Mouse (Mus musculus) spleen, embryonic (tissue): ENCODE results near the gene Lxn.

Source experiments
- CTCF ChIA-PET: fragments of 350-600 bp; sonication (Branson Sonifier 250); formaldehyde crosslinking; loops from one replicate; lab custom pipeline; 2022; lab: Charles Lee

Gene Lxn

GRCm38 (mm10) chr3:67463450-67464372 lies at the start of gene Lxn:
TSS of gene Lxn (minus strand) at chr3:67463926.
- CTCF ChIA-PET = interaction anchor here (0.5 kb wide), 1 partner anchor 1533 kb away, joined by 4 read pairs; no protein-coding TSS in a partner anchor

- CTCF ChIA-PET = interaction anchor here (0.6 to 1.5 kb wide), 5 partner anchors 45 to 1530 kb away, joined by 3 to 12 read pairs (median 4); no protein-coding TSS in a partner anchor
Measured at GRCm38 (mm10) chr3:67512807-67513206, 49.1 kb upstream of the Lxn start.

DNA sequence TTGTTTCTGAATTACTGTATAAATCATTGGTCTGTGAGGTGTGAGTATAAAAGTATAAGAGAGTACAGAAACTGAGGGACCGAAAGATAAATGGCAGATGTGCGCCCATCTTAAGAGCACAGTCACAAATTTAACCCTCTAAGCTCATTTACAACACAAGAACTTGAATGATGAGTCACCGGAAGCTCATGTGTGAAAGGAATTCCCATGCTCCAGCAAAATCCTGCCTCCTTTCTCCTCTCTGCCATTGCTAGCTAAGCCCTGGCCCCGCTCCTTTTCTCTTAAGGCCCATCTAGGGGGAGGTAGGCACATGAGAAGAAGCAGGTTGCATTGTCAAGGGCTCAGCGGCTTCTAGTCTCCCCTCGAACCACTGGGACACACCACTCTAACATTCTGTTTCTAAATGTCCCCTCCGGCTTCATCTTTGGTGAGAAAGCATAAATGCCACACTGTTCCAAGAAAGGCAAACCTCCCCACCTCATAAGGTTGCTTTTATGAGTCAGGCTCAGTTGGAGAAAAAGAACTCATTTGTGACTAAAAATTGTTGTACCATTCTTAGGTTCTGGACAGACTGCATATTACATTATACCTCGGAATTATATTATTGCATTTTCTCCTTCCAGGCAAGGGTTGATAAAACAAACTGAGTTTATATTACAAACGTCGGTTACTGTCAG lies 44.6 kb upstream of the Lxn start:
- CTCF ChIA-PET = no interaction called here

- CTCF ChIA-PET = no interaction called here
Measured at GRCm38 (mm10) chr3:67505286-67505685, 41.6 kb upstream of the Lxn start.

DNA sequence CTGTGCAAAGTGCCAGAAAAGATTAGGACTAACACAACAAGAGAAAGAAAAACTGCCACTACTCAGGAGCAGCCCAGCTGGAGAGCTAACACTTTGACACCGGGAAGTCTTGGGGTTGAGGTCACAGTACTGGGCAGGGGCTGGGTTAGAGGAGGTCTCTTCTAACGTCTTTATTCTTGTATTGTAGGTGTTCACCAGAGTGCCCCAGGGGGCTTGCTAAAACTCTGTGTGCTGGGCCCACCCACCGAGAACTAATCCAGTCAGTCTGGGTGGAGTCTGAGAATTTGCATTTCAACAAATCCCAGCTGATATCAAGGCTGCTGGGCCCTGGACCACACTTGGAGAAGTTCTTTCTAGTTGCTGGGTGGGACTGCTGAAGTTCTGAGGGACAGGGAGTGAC lies 40.2 kb upstream of the Lxn start:
- CTCF ChIA-PET = no interaction called here

GRCm38 (mm10) chr3:67499406-67499791 lies 35.7 kb upstream of the Lxn start:
- CTCF ChIA-PET = no interaction called here

DNA sequence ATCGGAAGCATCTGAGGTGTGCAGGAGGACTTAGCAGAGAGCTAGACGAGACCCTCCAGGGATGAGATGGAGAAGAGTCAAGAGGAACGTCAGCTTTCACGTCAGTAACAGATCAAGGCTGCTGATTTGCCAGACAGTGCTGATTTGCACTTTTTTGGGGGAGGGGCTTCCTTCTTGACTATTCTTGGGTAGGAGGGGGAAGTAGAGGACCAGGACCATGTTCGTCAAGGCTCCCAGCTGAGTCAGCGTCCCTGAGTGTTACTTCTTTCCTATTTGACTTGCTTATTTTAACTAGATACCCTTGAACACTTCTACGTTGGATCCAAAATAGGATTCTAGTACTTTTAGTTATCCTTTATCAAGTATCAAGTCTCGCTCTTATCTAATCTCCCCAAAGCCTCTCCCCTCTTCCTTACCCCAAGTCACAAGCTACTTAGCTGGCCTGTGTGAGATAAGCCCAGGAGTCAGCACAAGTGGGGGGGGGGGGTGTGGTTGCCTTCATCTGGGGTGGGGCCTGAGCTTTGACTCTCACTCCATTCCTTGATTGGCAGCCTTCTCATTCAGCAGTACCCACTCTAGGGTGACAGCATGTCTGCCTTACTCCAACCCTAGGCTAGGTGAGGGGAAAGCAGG lies 35.2 kb upstream of the Lxn start:
- CTCF ChIA-PET = no interaction called here

DNA sequence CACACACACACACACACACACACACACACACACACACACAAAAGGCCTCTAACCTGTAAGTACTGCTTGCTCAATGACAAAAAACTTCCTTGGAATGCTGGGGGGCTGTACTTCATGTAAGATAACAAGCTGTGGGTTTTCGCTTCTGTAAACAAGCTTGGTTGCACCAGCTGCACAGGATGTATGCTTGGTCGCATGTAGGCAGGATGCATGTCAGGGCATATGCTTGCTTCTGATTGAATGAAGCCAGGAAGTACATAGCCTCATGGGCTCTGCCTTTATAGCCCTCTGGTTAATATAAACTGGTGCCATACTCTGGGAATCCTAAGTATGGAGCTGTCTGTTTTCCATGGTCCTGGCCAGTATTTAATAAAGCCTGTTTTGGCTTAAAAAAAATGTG lies 34.3 kb upstream of the Lxn start:
- CTCF ChIA-PET = no interaction called here

- CTCF ChIA-PET = no interaction called here
Measured at GRCm38 (mm10) chr3:67496310-67496709, 32.6 kb upstream of the Lxn start.

- CTCF ChIA-PET = no interaction called here
Measured at GRCm38 (mm10) chr3:67493132-67493531, 29.4 kb upstream of the Lxn start.

DNA sequence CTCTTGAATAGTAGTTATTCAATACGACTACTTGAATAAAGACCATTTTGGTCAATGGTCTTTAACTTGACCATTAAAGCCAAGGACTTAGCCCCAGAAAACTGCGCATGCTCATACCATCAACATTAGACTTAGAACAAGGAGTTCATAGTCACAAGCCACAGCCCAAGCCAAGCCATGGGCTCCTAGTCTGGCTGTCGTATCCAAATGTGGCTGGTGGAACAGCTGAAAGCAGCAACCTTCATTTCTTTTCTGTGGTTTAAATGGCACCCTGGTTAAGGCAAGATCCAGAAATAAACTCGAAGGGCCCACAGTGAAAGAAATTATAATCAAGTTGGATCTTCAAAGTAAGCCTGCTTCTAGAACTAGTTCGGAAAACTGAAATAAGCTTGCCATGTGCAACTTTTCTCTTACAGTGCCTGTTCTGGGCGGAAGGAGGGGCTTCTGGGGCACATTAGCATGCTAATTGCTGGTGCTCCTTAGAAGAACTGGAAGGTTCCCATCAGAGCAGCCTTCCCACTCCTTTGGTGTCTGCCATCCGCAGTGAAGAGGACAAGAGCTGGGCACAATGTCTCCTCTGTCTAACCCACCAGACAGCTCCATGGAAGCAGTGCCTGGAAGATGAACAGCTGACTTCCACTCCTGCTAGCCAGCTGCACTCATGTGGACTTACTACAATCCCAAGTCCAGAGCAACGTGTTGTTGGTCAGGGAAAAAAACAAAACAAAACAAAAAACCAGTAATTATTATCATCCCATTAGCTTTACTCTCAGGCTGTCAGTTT lies 28.6 kb upstream of the Lxn start:
- CTCF ChIA-PET = no interaction called here

DNA sequence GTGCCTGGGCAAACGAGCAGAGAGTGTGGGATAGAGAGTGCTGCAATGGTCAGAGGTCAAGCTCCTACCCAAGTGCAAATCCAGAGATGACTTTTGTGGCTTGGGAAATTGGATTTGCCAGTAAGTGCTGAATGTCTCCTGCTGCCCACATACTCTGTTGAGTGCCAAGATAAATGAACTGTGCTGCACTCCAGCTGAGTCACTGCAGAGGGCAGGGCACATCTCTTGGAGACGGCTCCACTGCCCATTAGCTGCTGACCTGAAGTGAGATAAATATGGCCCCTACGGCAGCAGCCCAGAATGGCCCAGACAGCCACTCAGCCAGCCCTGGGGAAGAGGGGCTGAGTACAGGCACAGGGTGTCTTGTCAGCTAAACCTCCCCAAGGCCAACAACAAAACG lies 26.4 kb upstream of the Lxn start:
- CTCF ChIA-PET = no interaction called here

GRCm38 (mm10) chr3:67485233-67485632 lies 21.5 kb upstream of the Lxn start:
- CTCF ChIA-PET = no interaction called here

DNA sequence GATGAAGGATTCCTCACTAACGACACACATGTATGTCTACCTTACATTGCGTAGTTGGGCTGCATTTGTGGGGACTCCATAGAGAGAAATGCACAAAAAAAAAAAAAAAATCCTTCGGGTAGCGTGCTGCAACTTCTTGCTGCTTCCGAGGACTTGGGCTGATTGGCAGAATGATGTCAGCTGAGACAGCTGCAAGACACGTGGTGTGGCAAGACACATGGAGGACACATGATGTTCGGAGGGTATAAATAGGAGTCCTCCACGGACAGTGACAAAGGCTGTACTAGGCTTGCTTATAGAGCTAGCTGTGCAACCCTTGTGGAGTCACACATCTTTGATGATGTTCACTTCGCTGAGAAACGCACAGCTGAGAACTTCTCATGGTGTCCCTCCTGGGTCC lies 18.7 kb upstream of the Lxn start:
- CTCF ChIA-PET = no interaction called here

- CTCF ChIA-PET = no interaction called here
Measured at GRCm38 (mm10) chr3:67479806-67480205, 16.1 kb upstream of the Lxn start.

GRCm38 (mm10) chr3:67473438-67473837 lies 9.7 kb upstream of the Lxn start:
- CTCF ChIA-PET = no interaction called here

GRCm38 (mm10) chr3:67471408-67472127 lies 7.8 kb upstream of the Lxn start:
- CTCF ChIA-PET = no interaction called here

DNA sequence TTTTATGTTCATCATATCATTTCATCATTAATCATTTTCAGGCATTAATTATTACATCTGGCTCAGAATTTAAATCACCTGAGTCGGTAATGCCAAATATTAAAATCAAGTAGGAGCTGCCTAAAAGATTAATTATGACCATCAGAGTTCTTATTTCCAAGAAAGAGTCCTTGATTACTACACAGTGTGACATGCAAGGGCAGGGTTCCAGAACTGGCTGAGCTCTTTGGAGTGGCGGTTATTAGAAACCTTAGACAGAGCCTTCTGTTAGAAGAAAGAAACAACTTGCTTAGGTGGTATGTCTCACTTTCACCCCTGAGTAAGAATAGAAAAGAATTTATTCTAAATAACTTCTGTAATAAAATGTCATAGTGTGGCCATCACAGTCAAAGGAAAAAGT lies 3.6 kb upstream of the Lxn start:
- CTCF ChIA-PET = no interaction called here

GRCm38 (mm10) chr3:67466576-67466975 lies 2.9 kb upstream of the Lxn start:
- CTCF ChIA-PET = no interaction called here

GRCm38 (mm10) chr3:67463001-67463400 lies 725 bp downstream of the Lxn start:
- CTCF ChIA-PET = interaction anchor here (0.5 kb wide), 1 partner anchor 1532 kb away, joined by 4 read pairs; no protein-coding TSS in a partner anchor

GRCm38 (mm10) chr3:67462578-67462977 lies 1.1 kb downstream of the Lxn start:
- CTCF ChIA-PET = no interaction called here
